Comparison of ENCODE assay signal across 10 mouse cellular contexts in genomic region chr13:43726895-43727341, GRCm38 (mm10). TPM values are rescaled to one million over a fixed set of nuclear protein-coding genes. Genes with fewer than 3 reads are reported as not detected.
DNase-seq lines count a peak whose midpoint lies in the region; ATAC-seq and TF ChIP-seq lines count a peak whose summit lies in the region.
"Had no signal": no experiment of that assay in that cellular context is flagged by ENCODE, and none has a peak within 500 bp of the region (broad histone marks: within the 10 kb centered on the region; RNA-seq: fewer than 3 reads in every experiment).

No protein-coding gene starts in this region.

- H3K4me2 ChIP-seq in forebrain, embryonic 16.5 days (ENCODE audit: low read length): no peak overlapping the region
- no peak overlapping the region for H3K4me2 ChIP-seq in forebrain, embryonic 15.5 days (replicated peaks)
- no peak overlapping the region for H3K4me2 ChIP-seq in midbrain, embryonic 11.5 days
- H3K4me2 ChIP-seq in midbrain, embryonic 15.5 days: no peak overlapping the region
- no peak overlapping the region for H3K4me2 ChIP-seq in stomach, postnatal 0 days (replicated peaks; ENCODE audit: low read depth)

- H3K9me3 ChIP-seq in forebrain, embryonic 16.5 days (ENCODE audit: control insufficient read depth, low read length): no peaks in the 10 kb centered on the region
- H3K9me3 ChIP-seq in forebrain, embryonic 15.5 days: no peaks in the 10 kb centered on the region
- H3K9me3 ChIP-seq in midbrain, embryonic 11.5 days (ENCODE audit: control insufficient read depth, low read length): no peaks in the 10 kb centered on the region
- no peaks in the 10 kb centered on the region for H3K9me3 ChIP-seq in midbrain, embryonic 15.5 days
- no peaks in the 10 kb centered on the region for H3K9me3 ChIP-seq in stomach, postnatal 0 days (ENCODE audit: control insufficient read depth, low read length)

- H3K4me1 ChIP-seq in forebrain, embryonic 16.5 days (replicated peaks; ENCODE audit: control insufficient read depth, insufficient read depth, low read length): peaks cover 5% of the 10 kb centered on the region
- no peaks in the 10 kb centered on the region for H3K4me1 ChIP-seq in forebrain, embryonic 15.5 days
- no peaks in the 10 kb centered on the region for H3K4me1 ChIP-seq in midbrain, embryonic 11.5 days (ENCODE audit: control insufficient read depth, insufficient read depth, low read length)
- no peaks in the 10 kb centered on the region; the same call in 1 of the 2 replicates for H3K4me1 ChIP-seq in midbrain, embryonic 15.5 days
- no peaks in the 10 kb centered on the region for H3K4me1 ChIP-seq in stomach, postnatal 0 days (replicated peaks; ENCODE audit: control insufficient read depth, insufficient read depth)

- H3K27me3 ChIP-seq in forebrain, embryonic 16.5 days (replicated peaks; ENCODE audit: control insufficient read depth, insufficient read depth, low read length): no peaks in the 10 kb centered on the region; the same call in 1 of the 2 replicates
- H3K27me3 ChIP-seq in forebrain, embryonic 15.5 days: no peaks in the 10 kb centered on the region
- H3K27me3 ChIP-seq in midbrain, embryonic 11.5 days (ENCODE audit: control insufficient read depth, insufficient read depth, low read length): no peaks in the 10 kb centered on the region
- no peaks in the 10 kb centered on the region for H3K27me3 ChIP-seq in midbrain, embryonic 15.5 days (replicated peaks)
- no peaks in the 10 kb centered on the region for H3K27me3 ChIP-seq in stomach, postnatal 0 days (ENCODE audit: control insufficient read depth, insufficient read depth, low read length)

- H3K9ac ChIP-seq in forebrain, embryonic 16.5 days (replicated peaks; ENCODE audit: low read depth, low read length): no peak overlapping the region
- H3K9ac ChIP-seq in forebrain, embryonic 15.5 days (replicated peaks): no peak overlapping the region
- H3K9ac ChIP-seq in midbrain, embryonic 11.5 days (ENCODE audit: low read length): no peak overlapping the region
- H3K9ac ChIP-seq in midbrain, embryonic 15.5 days: no peak overlapping the region
- no peak overlapping the region for H3K9ac ChIP-seq in stomach, postnatal 0 days (ENCODE audit: low read length)
- H3K9ac ChIP-seq: liver, embryonic 14.5 days had no signal

- no peak overlapping the region for H3K27ac ChIP-seq in forebrain, embryonic 16.5 days (ENCODE audit: low read length)
- no peak overlapping the region for H3K27ac ChIP-seq in forebrain, embryonic 15.5 days (replicated peaks)
- H3K27ac ChIP-seq in midbrain, embryonic 11.5 days (ENCODE audit: low read depth, low read length): no peak overlapping the region
- H3K27ac ChIP-seq in midbrain, embryonic 15.5 days: no peak overlapping the region
- H3K27ac ChIP-seq in stomach, postnatal 0 days (replicated peaks): no peak overlapping the region
- H3K27ac ChIP-seq: liver, embryonic 14.5 days had no signal

- intact Hi-C loops in heart, postnatal 14 days (cut with DNase I): no loop called here

- no peak overlapping the region for H3K4me3 ChIP-seq in forebrain, embryonic 16.5 days (replicated peaks; ENCODE audit: low read length)
- H3K4me3 ChIP-seq in forebrain, embryonic 15.5 days: no peak overlapping the region
- no peak overlapping the region for H3K4me3 ChIP-seq in midbrain, embryonic 11.5 days (ENCODE audit: low read depth, low read length)
- H3K4me3 ChIP-seq in midbrain, embryonic 15.5 days: no peak overlapping the region
- no peak overlapping the region for H3K4me3 ChIP-seq in stomach, postnatal 0 days (ENCODE audit: low read depth, low read length)

- WGBS in forebrain, embryonic 16.5 days: 41% methylated on average over 13 of the region's 13 CpGs
- WGBS in forebrain, embryonic 15.5 days: 49% methylated on average over 13 of the region's 13 CpGs
- WGBS in midbrain, embryonic 11.5 days: 86% methylated on average over 13 of the region's 13 CpGs
- WGBS in midbrain, embryonic 15.5 days: 71% methylated on average over 13 of the region's 13 CpGs
- 55% methylated on average over 13 of the region's 13 CpGs for WGBS in stomach, postnatal 0 days

- no peak for TF ChIP-seq CTCF in stomach, postnatal 0 days (IDR thresholded peaks at IDR 0.05; ENCODE audit: low read depth)

- 0 out of 2 replicates have a peak, but pooled peaks have one; percentile 33 for ATAC-seq in forebrain, embryonic 16.5 days
- ATAC-seq in forebrain, embryonic 15.5 days (replicated peaks): no peak
- ATAC-seq in midbrain, embryonic 11.5 days (ENCODE audit: low FRiP score): no peak
- ATAC-seq in midbrain, embryonic 15.5 days (replicated peaks): no peak
- no peak for ATAC-seq in stomach, postnatal 0 days (ENCODE audit: low FRiP score, low TSS enrichment)

- DNase-seq in midbrain, embryonic 11.5 days (ENCODE audit: low spot score, missing footprints): peak; percentile 54
- DNase-seq in heart, postnatal 14 days: peak; percentile 9 to 35
- DNase-seq in ovary, postnatal 14 days (ENCODE audit: low spot score): peak; percentile 27
- DNase-seq in retina, embryonic 14.5 days (ENCODE audit: low spot score): no peak
- DNase-seq in stomach, postnatal 0 days (ENCODE audit: low spot score): no peak
- DNase-seq: embryo, embryonic 11 days had no signal

- no peaks in the 10 kb centered on the region for H3K36me3 ChIP-seq in forebrain, embryonic 16.5 days (ENCODE audit: control insufficient read depth, insufficient read depth)
- no peaks in the 10 kb centered on the region for H3K36me3 ChIP-seq in forebrain, embryonic 15.5 days
- H3K36me3 ChIP-seq in midbrain, embryonic 11.5 days (ENCODE audit: control insufficient read depth, insufficient read depth, low read length): no peaks in the 10 kb centered on the region
- no peaks in the 10 kb centered on the region for H3K36me3 ChIP-seq in midbrain, embryonic 15.5 days (replicated peaks)
- no peaks in the 10 kb centered on the region for H3K36me3 ChIP-seq in stomach, postnatal 0 days (ENCODE audit: control insufficient read depth, insufficient read depth, low read length)

- TF ChIP-seq EP300 in stomach, postnatal 0 days (optimal IDR thresholded peaks at IDR 0.05): no peak

RNA-seq across cellular contexts. Expression of gene Cd83, which starts 57.7 kb away (rescaled TPM):
- polyA plus RNA-seq in forebrain, embryonic 16.5 days (2015; fragmentation: Nextera tagmentation; extraction: Ambion mirVana): 5.5 and 7.8 TPM in 2 replicates
- 5.8 and 6.2 TPM in 2 replicates for polyA plus RNA-seq in forebrain, embryonic 15.5 days (2015; fragmentation: Nextera tagmentation; extraction: Ambion mirVana)
- 6.0 and 7.1 TPM in 2 replicates for polyA plus RNA-seq in midbrain, embryonic 11.5 days (2014; fragmentation: Nextera tagmentation; extraction: Ambion mirVana)
- 20.3 and 20.4 TPM in 2 replicates for polyA plus RNA-seq in midbrain, embryonic 15.5 days (2015; fragmentation: Nextera tagmentation; extraction: Ambion mirVana)
- 1 to 10 TPM; 3.2 to 5.3 TPM for total RNA-seq in heart, postnatal 14 days (2021)
- 2.1 and 2.9 TPM in 2 replicates for polyA plus RNA-seq in stomach, postnatal 0 days (2015; fragmentation: Nextera tagmentation; extraction: Ambion mirVana)

Comparison
In these comparisons a context has a peak if more than half of its experiments do, and no peak if none do; other contexts are left out.
1. DNase-seq: peak in midbrain, embryonic 11.5 days (single experiment), heart, postnatal 14 days (2 of 2) and ovary, postnatal 14 days (single experiment); none in retina, embryonic 14.5 days (single experiment) and stomach, postnatal 0 days (single experiment).